Mouse (Mus musculus): ENCODE results near the gene Pik3ip1.

GRCm38 (mm10) chr11:3294641-3295040 lies 35.6 kb upstream of the Pik3ip1 start:
- TF ChIP-seq CTCF (IDR thresholded peaks at IDR 0.05; ENCODE audit: control insufficient read depth, insufficient read depth, insufficient read length) = no peak
- TF ChIP-seq USF1 (IDR thresholded peaks at IDR 0.05; ENCODE audit: low read depth) = no peak
- TF ChIP-seq MYOG (IDR thresholded peaks at IDR 0.05; ENCODE audit: control insufficient read depth, extremely low read depth, insufficient read length) = no peak
- TF ChIP-seq MAX (IDR thresholded peaks at IDR 0.05) = no peak
- no peak for TF ChIP-seq MYOD1 (IDR thresholded peaks at IDR 0.05; ENCODE audit: control insufficient read depth, insufficient read length, low read depth)
- no peak for TF ChIP-seq CEBPB (IDR thresholded peaks at IDR 0.05; ENCODE audit: low read depth)
- no peak for TF ChIP-seq FOSL1 (IDR thresholded peaks at IDR 0.05; ENCODE audit: insufficient read depth, low read length, poor library complexity, severe bottlenecking)

Data from C2C12 (cell line).